Mouse (Mus musculus) thymus, postnatal 36 days (tissue): ENCODE results near the gene Zfp663.

Experiments
- DNase-seq, 2 experiments: peaks; one replicate each; pipeline ENCODE4 v3.0.0; 2022; ENCODE audit warnings: mixed read lengths in 2 of 2

The Zfp663 gene

DNA sequence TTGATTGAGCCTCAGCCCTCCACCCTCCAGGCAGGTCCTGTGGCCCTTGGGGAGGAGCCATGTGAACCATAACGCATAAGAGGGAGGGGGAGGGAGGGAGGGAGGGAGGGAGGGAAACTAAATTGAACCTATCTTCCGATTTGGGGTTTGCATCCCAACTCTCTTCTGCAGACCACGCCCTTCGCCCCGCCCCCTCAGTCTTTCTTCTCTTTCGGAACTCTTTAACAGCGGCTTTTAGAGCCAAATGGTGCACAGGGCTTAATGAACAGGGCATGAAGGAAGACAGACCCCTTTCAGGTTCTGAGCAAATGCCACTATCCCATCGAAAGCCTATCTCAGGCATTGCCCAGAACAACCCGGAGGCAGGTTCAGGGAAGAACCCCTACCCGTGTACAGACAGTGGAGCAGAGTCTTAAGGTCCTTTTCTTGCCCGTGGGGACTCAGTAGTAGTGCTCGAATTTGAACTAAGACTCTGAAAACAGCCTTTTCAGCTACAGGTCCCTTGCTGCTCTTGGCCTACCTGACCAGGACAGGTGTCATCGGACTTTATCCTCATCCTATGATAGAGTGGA, 575 bp downstream of the Zfp663 start:
- DNase-seq, result peak; percentile 16 to 22

DNA sequence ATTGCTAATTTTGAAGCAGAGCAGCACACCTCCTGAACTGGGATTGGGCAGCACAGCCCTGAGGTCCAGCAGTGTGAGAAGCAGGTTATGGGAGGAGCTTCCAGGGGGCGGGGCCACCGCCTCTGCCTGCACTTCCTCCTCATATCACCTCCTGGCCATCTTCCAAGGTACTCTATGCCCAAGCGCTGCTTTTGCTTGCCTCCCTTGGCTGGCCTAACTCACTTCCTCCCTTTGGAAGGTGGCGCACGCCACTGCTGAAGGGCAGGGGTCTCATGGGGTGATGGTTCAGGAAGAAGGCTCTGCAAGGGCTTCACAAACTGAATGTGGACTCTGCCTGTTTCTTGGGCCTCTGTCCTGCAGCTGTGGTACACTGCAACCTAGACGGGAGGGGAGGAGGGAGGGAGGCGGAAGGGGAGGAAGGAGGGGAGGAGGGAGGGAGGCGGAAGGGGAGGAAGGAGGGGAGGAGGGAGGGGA, 1.4 kb downstream of the Zfp663 start:
- DNase-seq, result peak; percentile 10 to 26

DNA sequence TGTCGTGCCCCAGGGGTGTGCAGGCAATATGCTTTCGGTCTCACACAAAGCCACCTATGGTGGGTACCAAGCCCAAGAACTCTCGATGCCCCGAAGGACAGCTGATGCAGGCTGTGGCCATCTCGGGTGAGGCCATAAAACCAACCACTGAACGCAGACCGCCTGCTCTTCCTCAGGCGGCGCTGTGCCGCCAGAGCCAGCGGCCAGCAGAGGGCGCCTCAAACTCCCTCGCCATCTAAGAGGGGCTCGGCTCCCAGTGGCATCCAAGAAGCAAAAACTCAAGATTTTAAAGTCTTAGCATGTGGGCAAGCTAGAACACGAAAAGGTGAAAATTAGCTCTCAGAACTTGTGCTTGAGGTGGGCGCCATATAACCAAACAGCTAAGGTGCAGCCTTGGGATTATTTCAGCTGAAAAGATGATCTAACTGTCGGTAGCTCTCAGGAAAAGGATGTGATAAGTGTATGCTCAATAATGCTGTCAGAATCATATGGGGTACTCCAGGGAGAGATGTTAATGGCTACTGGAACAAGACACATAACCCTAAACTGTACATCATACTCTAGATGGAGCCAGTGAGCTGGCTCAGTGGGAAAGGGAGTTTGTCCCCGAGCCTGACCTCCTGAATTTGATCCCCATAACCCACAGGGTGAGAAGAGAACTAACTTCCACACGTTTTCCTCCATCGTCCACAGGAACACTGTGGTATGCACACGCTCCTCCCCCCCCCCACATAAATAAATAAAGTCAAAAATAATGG, 4.0 kb downstream of the Zfp663 start:
- DNase-seq, result peak; percentile 28 to 38

DNA sequence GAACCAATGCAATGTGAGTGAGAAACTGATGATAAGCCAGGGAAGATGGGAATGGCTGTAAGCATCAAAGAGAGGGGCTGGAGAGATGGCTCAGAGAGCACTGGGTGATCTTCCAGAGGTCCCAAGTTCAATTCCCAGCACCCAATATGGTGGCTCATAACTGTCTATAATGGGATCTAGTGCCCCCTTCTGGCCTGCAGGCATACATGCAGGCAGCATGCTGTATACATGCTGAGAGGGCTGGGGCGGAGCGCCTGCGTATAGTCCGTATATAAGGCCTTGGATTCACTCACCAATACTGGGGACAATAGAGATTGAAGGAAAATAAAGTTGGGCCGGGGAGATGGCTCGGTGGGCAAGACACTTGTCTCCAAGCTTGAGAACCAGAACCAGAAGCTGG, 5.2 kb downstream of the Zfp663 start:
- DNase-seq, result no peak

DNA sequence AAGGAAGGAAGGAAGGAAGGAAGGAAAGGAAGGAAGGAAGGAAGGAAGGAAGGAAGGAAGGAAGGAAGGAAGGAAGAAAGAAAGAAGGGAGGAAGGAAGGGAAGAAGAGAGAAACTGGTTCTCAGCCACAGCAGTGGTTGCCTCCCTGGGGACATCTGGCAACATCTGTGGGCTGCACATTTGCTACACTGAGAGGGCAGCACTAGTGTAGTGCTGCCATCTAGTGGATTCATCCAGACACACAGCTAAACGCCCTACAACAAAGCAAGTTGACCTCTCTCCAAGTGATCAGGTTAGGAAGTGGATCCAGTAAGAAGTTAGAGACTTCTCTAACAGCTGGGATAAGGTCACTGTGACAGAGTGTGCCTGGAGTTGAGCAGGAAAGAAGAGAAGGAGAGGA, 7.7 kb downstream of the Zfp663 start:
- DNase-seq, result peak; percentile 16 to 31

DNA sequence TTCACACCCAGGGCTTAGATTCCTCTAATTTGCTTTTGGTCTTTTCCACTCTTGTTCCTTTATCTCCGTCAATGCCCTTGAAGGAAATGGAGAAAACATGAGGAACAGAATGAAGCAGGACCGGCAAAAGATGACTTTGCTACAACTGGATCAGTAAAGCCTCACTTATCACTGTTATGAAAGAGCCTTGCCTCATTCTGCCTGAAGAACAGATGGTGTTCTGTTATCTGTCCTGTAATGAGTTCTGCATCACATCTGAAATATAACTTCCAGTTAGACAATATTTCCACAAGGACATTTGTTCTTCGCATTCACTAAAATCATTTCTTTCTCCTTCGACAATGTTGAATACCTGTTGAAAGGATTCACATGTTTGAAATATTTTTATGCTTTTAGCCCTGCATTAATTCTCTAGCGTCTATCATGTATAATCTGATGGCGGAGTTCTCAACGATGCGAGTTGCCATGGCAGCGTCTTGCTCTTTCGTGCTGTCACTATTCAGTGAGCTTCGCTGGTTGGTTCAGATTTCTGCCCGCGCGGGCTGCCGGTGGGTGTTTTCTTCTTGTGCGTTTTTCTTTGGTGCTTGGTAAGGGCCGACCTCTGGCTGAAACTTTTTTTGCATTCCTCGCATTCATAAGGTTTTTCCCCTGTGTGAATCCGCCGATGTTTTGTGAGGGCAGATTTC, 16.6 kb downstream of the Zfp663 start:
- no peak for DNase-seq

DNA sequence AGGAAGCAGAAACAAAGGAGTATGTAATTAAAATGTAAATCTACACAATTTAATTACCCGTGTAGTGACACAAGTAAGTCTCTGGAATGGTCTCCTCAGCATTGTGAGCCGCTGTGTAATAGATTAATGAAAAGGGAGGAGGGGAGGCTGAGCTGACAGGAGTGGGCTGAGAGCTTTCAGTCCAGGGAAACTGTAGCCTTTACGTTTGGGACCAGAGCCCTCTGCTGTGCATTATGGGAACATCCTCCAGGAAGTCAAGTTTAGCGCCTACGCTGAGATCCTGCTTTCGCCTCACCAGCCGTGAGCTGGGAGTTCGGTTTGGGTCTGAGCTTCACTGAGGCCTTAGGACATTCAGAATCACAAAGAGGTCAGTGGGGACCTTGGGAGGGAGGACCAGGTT, 19.1 kb downstream of the Zfp663 start:
- DNase-seq, result no peak

DNA sequence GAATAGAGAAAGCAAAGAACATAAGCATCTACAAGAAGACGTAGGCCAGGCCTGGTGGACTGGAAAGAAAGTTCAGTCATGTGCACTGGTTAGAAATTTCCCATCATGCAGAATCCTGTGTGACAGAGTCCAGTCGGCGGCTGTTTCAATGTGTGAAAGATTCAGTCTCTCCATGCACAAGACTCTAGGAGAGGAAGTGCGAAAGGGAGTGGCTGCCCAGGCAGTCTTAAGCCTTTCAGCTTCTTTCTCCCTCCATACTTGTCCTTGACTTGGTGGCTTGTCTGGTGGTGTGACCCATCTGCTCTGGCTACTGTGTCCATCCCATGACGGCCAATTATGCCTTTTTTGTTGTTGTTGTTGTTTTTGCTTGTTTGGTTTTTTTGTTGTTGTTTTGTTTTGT, 22.3 kb downstream of the Zfp663 start:
- no peak for DNase-seq

DNA sequence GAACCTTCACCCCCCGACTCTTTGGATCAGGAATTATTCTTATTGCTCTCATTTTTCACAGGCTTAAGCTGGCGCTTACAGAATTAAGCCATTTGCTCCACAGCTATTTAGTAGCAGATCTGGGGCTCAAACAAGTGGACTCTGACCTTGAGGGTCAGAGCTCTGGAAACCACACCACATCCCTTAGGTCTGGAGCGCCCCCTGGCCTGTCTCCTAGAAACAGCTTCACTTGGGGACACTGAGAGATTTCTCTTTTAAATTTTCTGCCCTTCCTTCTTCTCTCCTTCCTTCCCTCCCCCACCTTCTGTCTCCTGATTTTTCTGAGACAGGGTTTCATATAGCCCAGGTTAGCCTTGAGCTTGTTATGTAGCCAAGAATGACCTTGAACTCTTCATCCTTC, 31.3 kb downstream of the Zfp663 start:
- peak; percentile 23 to 27 for DNase-seq

DNA sequence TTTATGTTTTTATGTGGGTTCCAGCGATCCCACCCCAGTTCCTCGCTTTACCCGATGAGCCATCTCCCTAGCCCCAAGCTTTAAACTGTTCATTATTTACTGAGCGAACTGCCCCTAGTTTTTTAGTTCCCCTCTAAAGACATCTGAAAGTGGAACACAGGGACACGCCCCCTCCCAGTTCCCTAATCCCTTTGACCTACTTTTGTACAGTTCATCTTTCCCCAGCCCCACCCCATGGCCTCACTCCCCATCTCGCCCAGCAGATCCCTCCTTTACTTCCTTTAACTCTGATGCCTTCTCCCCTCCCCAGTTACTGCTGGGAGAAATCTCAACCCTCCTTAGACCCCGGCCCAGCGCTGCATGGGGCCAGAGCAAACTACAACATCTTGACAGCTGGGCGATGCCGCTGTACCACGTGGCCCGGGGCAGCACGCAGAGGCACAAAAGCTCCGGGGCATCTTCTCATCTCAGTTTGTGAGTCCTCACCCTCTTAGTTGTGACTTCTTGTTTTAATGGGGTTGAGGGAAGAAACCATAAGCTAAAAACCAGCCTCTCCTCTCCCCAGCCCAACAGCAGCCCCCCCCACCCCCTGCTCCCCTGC, 35.8 kb downstream of the Zfp663 start:
- DNase-seq, result no peak

DNA sequence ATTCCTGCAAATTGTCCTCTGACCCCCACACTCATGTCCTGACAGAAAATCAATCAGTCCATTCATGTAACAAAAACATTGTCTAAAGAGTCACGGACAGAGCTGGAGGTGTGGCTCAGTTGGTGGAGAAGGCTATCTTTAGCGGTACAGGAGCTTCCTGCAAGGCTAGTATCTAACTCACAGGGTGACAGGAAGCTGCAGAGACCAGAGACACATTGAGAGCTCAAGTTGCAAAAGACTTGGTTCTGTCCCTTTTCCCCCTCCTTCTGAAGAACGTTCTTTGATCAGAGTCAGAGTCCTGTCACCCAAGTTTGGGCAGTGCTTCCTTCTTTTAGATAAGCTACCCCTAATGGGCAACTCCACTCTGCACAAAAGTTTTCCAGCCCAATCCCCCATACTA, 38.8 kb downstream of the Zfp663 start:
- DNase-seq, result no peak

DNA sequence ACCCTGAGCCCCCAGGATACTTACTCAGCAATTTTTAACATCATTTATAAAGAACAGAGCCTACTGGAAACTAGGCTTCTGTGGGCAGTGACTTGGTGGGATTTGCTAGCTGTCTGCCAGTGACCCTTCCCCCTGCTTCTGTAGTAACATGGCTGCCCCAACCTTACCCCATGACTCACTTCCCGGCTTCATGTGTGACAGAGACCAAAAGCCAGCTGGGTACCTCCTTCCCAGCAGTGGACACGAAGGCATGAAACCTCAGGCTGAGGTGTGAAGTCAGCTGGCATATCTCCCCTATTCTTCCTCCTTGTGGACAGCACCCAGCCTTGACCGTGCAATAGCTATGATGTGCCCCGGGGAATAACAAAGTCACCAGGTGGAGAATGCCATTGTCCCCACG, 39.8 kb downstream of the Zfp663 start:
- no peak for DNase-seq

DNA sequence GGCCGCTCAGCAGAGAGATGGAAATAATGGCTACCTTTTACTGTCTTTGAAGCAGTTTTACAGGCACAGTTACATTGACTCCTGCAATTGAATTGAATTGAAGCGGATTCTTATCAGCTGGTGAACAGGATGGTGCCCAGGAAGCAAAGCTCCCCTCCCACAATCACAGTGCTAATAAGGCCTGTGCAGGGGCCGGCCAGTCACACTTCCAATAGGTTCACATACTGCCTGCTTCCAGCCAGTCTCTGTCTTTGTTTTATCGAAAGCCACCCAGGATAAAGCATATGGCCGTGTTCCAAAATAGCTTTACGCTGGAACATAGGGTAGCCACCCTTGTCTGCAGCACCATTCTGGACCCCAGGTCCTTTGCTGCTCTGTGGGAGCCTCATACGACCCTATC, 41.1 kb downstream of the Zfp663 start:
- DNase-seq, result no peak

DNA sequence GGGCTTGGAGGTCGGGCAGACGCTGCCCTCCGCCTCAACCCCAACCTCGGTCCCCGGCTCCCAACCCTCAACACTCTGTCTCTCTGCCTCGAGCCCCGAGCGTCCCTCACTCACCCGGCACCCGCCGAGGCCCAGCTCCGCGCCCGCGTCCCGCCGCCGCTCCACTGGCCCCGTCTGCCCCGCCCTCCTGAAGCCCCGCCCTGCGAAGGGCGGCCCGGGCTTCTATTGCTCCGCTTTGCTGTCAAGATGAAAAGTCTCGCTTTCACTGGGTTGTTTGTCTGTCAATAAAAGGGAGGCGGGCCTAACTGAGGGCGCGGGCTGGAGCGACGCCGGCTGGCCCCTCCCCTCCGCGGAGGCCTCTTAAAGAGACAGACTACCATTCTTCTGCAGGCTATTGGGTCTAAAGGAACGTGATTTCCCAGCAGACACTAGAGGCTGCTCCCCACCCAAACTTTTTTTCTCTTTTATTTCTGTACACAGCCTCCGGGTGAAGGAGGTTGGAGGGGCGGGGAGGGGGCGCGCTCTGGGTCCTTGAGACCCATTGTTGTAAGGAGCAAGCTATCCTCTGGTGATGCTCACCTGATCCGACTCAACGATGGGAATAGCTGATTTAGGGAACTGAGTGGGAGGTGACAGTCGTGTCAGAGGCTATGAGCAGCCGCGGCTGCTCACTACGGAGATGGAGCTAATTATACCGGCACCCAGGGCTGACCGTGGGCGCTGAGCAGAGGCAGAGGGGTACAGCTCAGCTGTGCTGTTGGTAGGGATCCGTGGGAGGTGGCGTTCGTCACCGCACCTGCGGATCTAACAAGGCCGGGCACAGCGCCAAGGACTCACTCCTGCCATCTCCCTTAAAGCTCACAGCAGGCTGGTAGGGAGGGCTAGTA, 42.0 kb downstream of the Zfp663 start, which contains the start of gene Elmo2:
TSS of gene Elmo2 (minus strand) at position 176 of the 887 bp plus-strand sequence.
- peak; percentile 98 for DNase-seq

DNA sequence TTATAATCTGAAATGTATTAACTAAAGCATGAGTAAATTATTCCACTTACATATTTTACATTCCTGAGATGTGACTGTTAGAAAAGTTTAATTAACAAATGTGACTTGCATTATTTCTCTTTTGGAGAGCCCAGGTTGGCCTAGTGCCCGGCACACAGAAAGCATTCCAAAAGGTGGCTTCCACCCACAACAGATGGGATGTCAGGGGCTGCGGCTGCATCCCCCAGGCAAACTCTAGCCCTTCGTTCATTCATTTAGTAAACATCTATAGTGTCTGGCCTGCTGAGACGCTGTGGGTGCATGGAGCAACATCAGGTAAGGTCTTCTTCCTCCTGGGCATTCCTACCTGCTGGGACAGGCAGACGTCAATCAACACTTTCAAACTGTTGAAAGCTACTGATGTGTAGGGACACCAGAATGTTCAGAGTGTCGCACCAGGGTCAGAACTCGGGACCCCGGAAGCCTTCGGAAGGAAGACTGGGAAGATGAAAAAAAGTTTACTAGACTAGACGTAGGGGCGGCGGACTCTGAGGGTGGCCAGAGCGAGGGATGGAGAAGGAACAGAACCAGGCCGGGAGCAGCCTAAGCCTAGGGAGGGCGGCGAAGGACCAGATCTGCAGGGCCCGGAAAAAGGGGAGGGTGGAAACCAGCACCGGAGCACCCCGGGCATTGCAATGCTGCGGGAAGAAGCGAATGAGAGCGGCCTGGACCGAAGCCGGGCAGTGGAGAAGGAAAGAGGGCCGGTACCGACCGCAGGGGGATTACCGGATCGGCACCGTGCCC, 42.8 kb downstream of the Zfp663 start:
- no peak for DNase-seq

DNA sequence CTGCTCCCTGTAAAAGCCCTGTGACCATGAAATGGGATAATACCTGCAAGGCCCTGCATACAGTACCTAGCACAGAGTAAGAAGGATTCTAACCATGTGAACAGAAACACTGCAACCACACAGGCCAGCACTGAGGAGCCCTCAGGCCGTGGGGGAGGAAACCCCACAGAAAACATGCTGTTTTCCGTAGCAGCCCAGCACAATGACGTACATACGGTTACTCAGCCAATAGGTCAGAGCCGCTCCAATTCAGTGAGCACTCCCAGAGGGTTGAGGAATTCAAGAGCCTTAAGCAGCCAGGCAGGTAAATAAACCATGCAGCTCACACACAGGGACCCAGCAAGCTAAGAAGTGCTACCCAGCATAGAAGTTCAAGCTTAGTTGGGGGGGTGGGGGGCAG, 44.6 kb downstream of the Zfp663 start:
- no peak for DNase-seq

DNA sequence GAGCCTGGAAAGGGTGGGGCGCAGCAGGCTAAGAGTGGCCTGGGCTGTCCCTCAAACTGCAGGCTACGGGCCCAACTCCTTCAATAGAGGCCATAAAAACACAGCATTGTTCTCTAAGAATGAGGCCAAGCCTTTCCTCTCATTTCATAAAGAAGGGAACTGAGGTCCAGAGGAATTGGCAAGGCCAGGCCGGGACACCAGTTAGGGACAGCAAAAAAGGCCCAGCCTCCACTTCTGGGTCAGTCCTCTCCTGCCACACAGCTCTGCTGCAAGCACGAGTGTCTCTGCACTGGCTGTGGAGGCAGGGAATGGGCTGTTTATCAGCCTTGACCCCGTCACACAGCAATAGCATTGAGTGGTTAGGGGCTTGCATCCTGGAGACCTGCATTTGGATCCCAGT, 45.0 kb downstream of the Zfp663 start:
- DNase-seq, result no peak

DNA sequence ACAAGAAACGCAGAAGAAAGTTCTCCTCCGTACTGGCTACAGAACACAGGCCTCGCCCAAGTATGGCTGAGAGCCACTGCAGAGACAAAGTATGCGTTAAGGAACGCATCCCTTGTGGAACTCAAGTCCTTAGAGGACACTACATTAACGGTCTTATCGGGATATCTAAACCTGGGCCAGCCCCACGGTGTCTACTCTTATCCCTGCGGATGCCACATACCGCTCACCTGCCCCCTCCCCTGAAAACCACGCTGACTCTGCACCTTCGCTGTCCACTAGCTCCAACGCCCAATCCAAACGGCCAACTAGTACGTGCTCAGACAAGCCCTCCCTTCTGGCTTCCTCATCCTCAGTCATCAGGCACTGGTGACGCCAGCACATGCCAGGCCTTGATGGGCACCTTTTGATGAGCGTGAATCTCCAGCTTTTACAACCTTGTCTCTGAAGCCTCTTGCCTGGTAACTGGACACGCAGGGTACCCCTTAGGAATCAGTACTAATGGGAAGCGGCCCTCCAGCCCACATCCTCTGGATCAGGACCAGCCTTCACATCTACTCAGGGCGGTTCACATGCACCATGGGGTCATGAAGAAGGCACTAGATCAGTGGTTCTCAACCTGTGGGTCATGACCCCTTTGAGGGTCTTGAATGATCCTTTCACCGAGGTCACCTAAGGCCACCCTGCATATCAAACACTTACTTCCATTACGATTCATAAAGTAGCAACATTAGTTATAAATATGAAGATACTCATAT, 46.4 kb downstream of the Zfp663 start:
- DNase-seq, result no peak

DNA sequence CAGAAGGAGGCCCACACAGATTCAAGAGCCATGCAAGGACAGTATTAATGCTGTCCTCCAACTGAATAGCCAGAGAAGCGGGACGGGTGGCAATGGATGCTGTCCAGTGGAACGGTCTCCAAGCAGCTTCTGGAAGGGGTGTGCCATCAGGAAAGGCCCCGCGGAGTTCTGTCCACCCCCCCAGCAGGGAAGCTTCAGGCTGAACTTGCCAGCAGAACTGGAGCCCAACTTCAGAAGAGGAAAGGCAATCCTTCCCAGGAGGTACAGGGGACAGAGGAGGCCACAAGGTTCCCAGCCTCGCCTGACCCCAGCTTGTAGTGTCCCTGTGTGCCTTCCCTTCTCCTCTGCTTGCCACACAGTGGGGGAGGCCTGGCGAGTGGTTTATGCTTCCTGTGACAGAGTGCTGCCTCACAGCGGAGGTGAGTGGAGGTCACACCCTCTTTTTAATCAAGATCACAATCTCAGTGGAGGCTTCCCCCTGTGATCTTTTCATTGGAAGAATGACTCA, 47.1 kb downstream of the Zfp663 start:
- peak; percentile 16 to 26 for DNase-seq

DNA sequence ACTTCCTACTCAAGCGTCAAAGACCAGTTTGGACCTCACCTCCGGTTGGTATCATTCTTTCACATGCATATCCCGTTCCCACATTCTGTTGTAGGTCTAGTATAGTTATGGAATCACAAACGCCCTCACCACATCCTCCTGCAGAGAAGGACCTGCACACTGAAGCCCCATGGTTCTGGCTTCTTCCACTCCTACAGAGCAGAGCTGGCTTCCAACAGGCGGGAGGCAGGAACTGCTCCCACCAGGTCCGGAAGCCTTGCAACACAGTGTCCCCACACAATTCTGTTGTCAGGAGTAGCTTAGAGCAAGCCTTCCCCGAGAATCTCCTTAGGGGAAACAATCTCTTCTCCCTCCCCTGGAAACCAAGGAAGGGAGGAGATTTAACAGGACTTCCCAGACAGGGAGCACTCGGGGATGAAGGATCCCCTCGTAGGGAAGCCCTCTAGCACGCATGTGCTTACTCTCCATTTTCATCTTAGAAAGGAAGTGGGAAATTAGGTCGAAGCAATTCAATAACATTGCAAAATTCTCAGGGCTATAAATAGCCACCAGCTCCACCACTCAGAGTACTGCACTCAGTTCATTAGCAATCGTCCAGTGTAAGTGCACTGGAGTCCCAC, 47.9 kb downstream of the Zfp663 start:
- no peak for DNase-seq
